Mouse (Mus musculus) c-Kit-negative CD71-positive TER-119-positive erythroid progenitor cells, embryonic 14.5 days (primary cell): ENCODE results near the gene Rnf43.

Source experiments
- DNase-seq: peaks from one replicate; pipeline ENCODE4 v3.0.0-alpha.2; 2013; ENCODE audit warnings: low read depth, low spot score

The Rnf43 gene

GRCm38 (mm10) chr11:87758957-87759608, 96.6 kb downstream of the Rnf43 start:
- no peak for DNase-seq

- peak; percentile 62 for DNase-seq
Observed at GRCm38 (mm10) chr11:87759609-87760005, 97.1 kb downstream of the Rnf43 start.

GRCm38 (mm10) chr11:87760301-87761081, 98.0 kb downstream of the Rnf43 start, which contains the start of gene Tspoap1:
Tspoap1 (plus strand) TSS chr11:87760541.
- no peak for DNase-seq

GRCm38 (mm10) chr11:87761181-87761721, 98.7 kb downstream of the Rnf43 start:
- no peak for DNase-seq

GRCm38 (mm10) chr11:87761806-87762701, 99.5 kb downstream of the Rnf43 start:
- DNase-seq: no peak

GRCm38 (mm10) chr11:87762702-87763385, 100.3 kb downstream of the Rnf43 start:
- no peak for DNase-seq

- no peak for DNase-seq
Observed at GRCm38 (mm10) chr11:87763511-87763987, 101.0 kb downstream of the Rnf43 start.

GRCm38 (mm10) chr11:87763988-87764876, 101.7 kb downstream of the Rnf43 start:
- no peak for DNase-seq

- DNase-seq: no peak
Observed at GRCm38 (mm10) chr11:87768745-87769144, 106.2 kb downstream of the Rnf43 start.

- DNase-seq: peak; percentile 63
Observed at GRCm38 (mm10) chr11:87770989-87771388, 108.5 kb downstream of the Rnf43 start.

GRCm38 (mm10) chr11:87772354-87772753, 109.8 kb downstream of the Rnf43 start:
- DNase-seq: no peak

- DNase-seq: no peak
Observed at GRCm38 (mm10) chr11:87778100-87778765, 115.7 kb downstream of the Rnf43 start.

- DNase-seq: no peak
Observed at GRCm38 (mm10) chr11:87778915-87779314, 116.4 kb downstream of the Rnf43 start.

- DNase-seq: no peak
Observed at GRCm38 (mm10) chr11:87779392-87779791, 116.9 kb downstream of the Rnf43 start.

- no peak for DNase-seq
Observed at GRCm38 (mm10) chr11:87780130-87780529, 117.6 kb downstream of the Rnf43 start.
